37 mouse cellular contexts compared by ENCODE assay signal in genomic region chr4:97850991-97851390, GRCm38 (mm10).
DNase-seq lines count a peak whose midpoint lies in the region; ATAC-seq and TF ChIP-seq lines count a peak whose summit lies in the region.
"Had no signal": no experiment of that assay in that cellular context is flagged by ENCODE, and none has a peak within 500 bp of the region (broad histone marks: within the 10 kb centered on the region; RNA-seq: fewer than 3 reads in every experiment).

No protein-coding gene starts in this region.

- H3K27ac ChIP-seq in embryonic facial prominence, embryonic 14.5 days (replicated peaks; ENCODE audit: low read depth, low read length): peak overlapping the region; percentile 34
- H3K27ac ChIP-seq in embryonic facial prominence, embryonic 10.5 days (replicated peaks): no peak overlapping the region
- H3K27ac ChIP-seq in intestine, embryonic 14.5 days (ENCODE audit: low read depth): no peak overlapping the region
- no peak overlapping the region for H3K27ac ChIP-seq in intestine, embryonic 15.5 days
- H3K27ac ChIP-seq in stomach, embryonic 15.5 days: 0 out of 2 replicates have a peak overlapping the region, but pooled peaks have one; percentile 4
- H3K27ac ChIP-seq in stomach, postnatal 0 days (replicated peaks): no peak overlapping the region
- H3K27ac ChIP-seq in forebrain, postnatal 0 days (ENCODE audit: low read depth, low read length): no peak overlapping the region
- H3K27ac ChIP-seq: embryonic facial prominence, embryonic 12.5 days; forebrain, embryonic 12.5 days; hindbrain, embryonic 12.5 days; hindbrain, postnatal 0 days; kidney, embryonic 15.5 days; left cerebral cortex, adult 2 months; limb, embryonic 10.5 days; limb, embryonic 15.5 days; liver, embryonic 13.5 days; macrophage; midbrain, embryonic 10.5 days; midbrain, embryonic 15.5 days; neural tube, embryonic 15.5 days had no signal

- no peak overlapping the region for H3K4me3 ChIP-seq in embryonic facial prominence, embryonic 14.5 days (ENCODE audit: low read depth, low read length)
- no peak overlapping the region for H3K4me3 ChIP-seq in embryonic facial prominence, embryonic 10.5 days
- H3K4me3 ChIP-seq in intestine, embryonic 14.5 days (ENCODE audit: low read depth, low read length): no peak overlapping the region
- no peak overlapping the region for H3K4me3 ChIP-seq in intestine, embryonic 15.5 days (replicated peaks)
- H3K4me3 ChIP-seq in stomach, embryonic 15.5 days (replicated peaks): no peak overlapping the region
- no peak overlapping the region for H3K4me3 ChIP-seq in stomach, postnatal 0 days (ENCODE audit: low read depth, low read length)
- H3K4me3 ChIP-seq in forebrain, postnatal 0 days (ENCODE audit: low read depth, low read length): no peak overlapping the region
- H3K4me3 ChIP-seq: embryonic facial prominence, embryonic 12.5 days; erythroblast, embryonic 14.5 days; forebrain, embryonic 12.5 days; hindbrain, embryonic 12.5 days; kidney, embryonic 15.5 days; left cerebral cortex, adult 2 months; limb, embryonic 10.5 days; limb, embryonic 15.5 days; liver, embryonic 13.5 days; midbrain, embryonic 10.5 days; midbrain, embryonic 15.5 days; neural tube, embryonic 15.5 days had no signal

- H3K9ac ChIP-seq in embryonic facial prominence, embryonic 14.5 days (ENCODE audit: low read depth, low read length): no peak overlapping the region
- no peak overlapping the region for H3K9ac ChIP-seq in intestine, embryonic 14.5 days (ENCODE audit: low read length)
- H3K9ac ChIP-seq in intestine, embryonic 15.5 days: no peak overlapping the region
- H3K9ac ChIP-seq in stomach, embryonic 15.5 days: no peak overlapping the region
- H3K9ac ChIP-seq in stomach, postnatal 0 days (ENCODE audit: low read length): no peak overlapping the region
- no peak overlapping the region for H3K9ac ChIP-seq in forebrain, postnatal 0 days
- H3K9ac ChIP-seq: embryonic facial prominence, embryonic 12.5 days; forebrain, embryonic 12.5 days; hindbrain, embryonic 12.5 days; kidney, embryonic 15.5 days; limb, embryonic 15.5 days; liver, embryonic 13.5 days; midbrain, embryonic 15.5 days; neural tube, embryonic 15.5 days had no signal

- TF ChIP-seq CTCF in stomach, postnatal 0 days (IDR thresholded peaks at IDR 0.05; ENCODE audit: low read depth): no peak
- TF ChIP-seq CTCF in forebrain, postnatal 0 days (IDR thresholded peaks at IDR 0.05; ENCODE audit: low read depth): no peak

- no peak overlapping the region for H3K4me2 ChIP-seq in embryonic facial prominence, embryonic 14.5 days (ENCODE audit: low read depth, low read length)
- H3K4me2 ChIP-seq in intestine, embryonic 14.5 days (ENCODE audit: low read length): no peak overlapping the region
- H3K4me2 ChIP-seq in intestine, embryonic 15.5 days (replicated peaks): no peak overlapping the region
- H3K4me2 ChIP-seq in stomach, embryonic 15.5 days: no peak overlapping the region
- H3K4me2 ChIP-seq in stomach, postnatal 0 days (replicated peaks; ENCODE audit: low read depth): no peak overlapping the region
- no peak overlapping the region for H3K4me2 ChIP-seq in forebrain, postnatal 0 days (ENCODE audit: low read depth)
- H3K4me2 ChIP-seq: embryonic facial prominence, embryonic 12.5 days; forebrain, embryonic 12.5 days; hindbrain, embryonic 12.5 days; kidney, embryonic 15.5 days; limb, embryonic 15.5 days; liver, embryonic 13.5 days; midbrain, embryonic 15.5 days; neural tube, embryonic 15.5 days had no signal

- WGBS in embryonic facial prominence, embryonic 14.5 days: 79% methylated on average over 3 of the region's 3 CpGs
- WGBS in embryonic facial prominence, embryonic 10.5 days: 89% methylated on average over 3 of the region's 3 CpGs
- WGBS in intestine, embryonic 14.5 days: 76% methylated on average over 3 of the region's 3 CpGs
- WGBS in intestine, embryonic 15.5 days: 79% methylated on average over 3 of the region's 3 CpGs
- WGBS in stomach, embryonic 15.5 days: 81% methylated on average over 3 of the region's 3 CpGs
- 91% methylated on average over 3 of the region's 3 CpGs for WGBS in stomach, postnatal 0 days
- 88% methylated on average over 3 of the region's 3 CpGs for WGBS in forebrain, postnatal 0 days

- no peak for TF ChIP-seq EP300 in stomach, postnatal 0 days (optimal IDR thresholded peaks at IDR 0.05)

- no peak for ATAC-seq in embryonic facial prominence, embryonic 14.5 days (ENCODE audit: low read depth)
- no peak for ATAC-seq in intestine, embryonic 14.5 days (replicated peaks; ENCODE audit: low FRiP score, low TSS enrichment, low read depth)
- ATAC-seq in intestine, embryonic 15.5 days: no peak
- ATAC-seq in stomach, embryonic 15.5 days (ENCODE audit: insufficient read depth, low FRiP score, low read depth): no peak
- no peak for ATAC-seq in stomach, postnatal 0 days (ENCODE audit: low FRiP score, low TSS enrichment)
- no peak for ATAC-seq in forebrain, postnatal 0 days
- ATAC-seq: hindbrain, postnatal 0 days; midbrain, embryonic 15.5 days; Patski had no signal

- H3K36me3 ChIP-seq in embryonic facial prominence, embryonic 14.5 days (ENCODE audit: control insufficient read depth, insufficient read depth, low read length): 0 out of 2 replicates have a peak, but pooled peaks cover 4% of the 10 kb centered on the region
- H3K36me3 ChIP-seq in embryonic facial prominence, embryonic 10.5 days (replicated peaks): no peaks in the 10 kb centered on the region
- 0 out of 2 replicates have a peak, but pooled peaks cover 5% of the 10 kb centered on the region for H3K36me3 ChIP-seq in intestine, embryonic 14.5 days (ENCODE audit: control insufficient read depth, insufficient read depth, low read length)
- no peaks in the 10 kb centered on the region for H3K36me3 ChIP-seq in intestine, embryonic 15.5 days
- no peaks in the 10 kb centered on the region for H3K36me3 ChIP-seq in stomach, embryonic 15.5 days
- no peaks in the 10 kb centered on the region for H3K36me3 ChIP-seq in stomach, postnatal 0 days (ENCODE audit: control insufficient read depth, insufficient read depth, low read length)
- no peaks in the 10 kb centered on the region for H3K36me3 ChIP-seq in forebrain, postnatal 0 days (ENCODE audit: insufficient read depth)
- H3K36me3 ChIP-seq: forebrain, embryonic 12.5 days; hindbrain, embryonic 12.5 days; kidney, embryonic 15.5 days; limb, embryonic 10.5 days; liver, embryonic 13.5 days; midbrain, embryonic 10.5 days; midbrain, embryonic 15.5 days; neural tube, embryonic 15.5 days had no signal

- H3K4me1 ChIP-seq in embryonic facial prominence, embryonic 14.5 days (ENCODE audit: control insufficient read depth, insufficient read depth, low read length): peaks cover 25% of the 10 kb centered on the region
- H3K4me1 ChIP-seq in embryonic facial prominence, embryonic 10.5 days: peaks cover 21% of the 10 kb centered on the region
- peaks cover 15% of the 10 kb centered on the region for H3K4me1 ChIP-seq in intestine, embryonic 14.5 days (replicated peaks; ENCODE audit: control insufficient read depth, insufficient read depth, low read length)
- H3K4me1 ChIP-seq in intestine, embryonic 15.5 days (replicated peaks): 0 out of 2 replicates have a peak, but pooled peaks cover 2% of the 10 kb centered on the region
- H3K4me1 ChIP-seq in stomach, embryonic 15.5 days: 0 out of 2 replicates have a peak, but pooled peaks cover 8% of the 10 kb centered on the region
- H3K4me1 ChIP-seq in stomach, postnatal 0 days (replicated peaks; ENCODE audit: control insufficient read depth, insufficient read depth): no peaks in the 10 kb centered on the region
- no peaks in the 10 kb centered on the region for H3K4me1 ChIP-seq in forebrain, postnatal 0 days (ENCODE audit: insufficient read depth)
- H3K4me1 ChIP-seq: hindbrain, embryonic 12.5 days; kidney, embryonic 15.5 days; midbrain, embryonic 10.5 days; midbrain, embryonic 15.5 days had no signal

- intact Hi-C loops in left cerebral cortex, postnatal 10 days (cut with DNase I): no loop called here

- no peaks in the 10 kb centered on the region for H3K27me3 ChIP-seq in embryonic facial prominence, embryonic 14.5 days (replicated peaks; ENCODE audit: control insufficient read depth, insufficient read depth, low read length)
- H3K27me3 ChIP-seq in embryonic facial prominence, embryonic 10.5 days (replicated peaks; ENCODE audit: low read depth, poor library complexity, severe bottlenecking): peaks cover 7% of the 10 kb centered on the region; the same call in 1 of the 2 replicates
- no peaks in the 10 kb centered on the region for H3K27me3 ChIP-seq in intestine, embryonic 14.5 days (replicated peaks; ENCODE audit: control insufficient read depth, insufficient read depth, low read length)
- no peaks in the 10 kb centered on the region for H3K27me3 ChIP-seq in intestine, embryonic 15.5 days (replicated peaks)
- no peaks in the 10 kb centered on the region for H3K27me3 ChIP-seq in stomach, embryonic 15.5 days (replicated peaks)
- H3K27me3 ChIP-seq in stomach, postnatal 0 days (ENCODE audit: control insufficient read depth, insufficient read depth, low read length): no peaks in the 10 kb centered on the region
- no peaks in the 10 kb centered on the region for H3K27me3 ChIP-seq in forebrain, postnatal 0 days (ENCODE audit: insufficient read depth, low read length)
- H3K27me3 ChIP-seq: CH12.LX; embryonic facial prominence, embryonic 12.5 days; hindbrain, embryonic 12.5 days; limb, embryonic 15.5 days; liver, embryonic 13.5 days; neural tube, embryonic 15.5 days; Patski had no signal

- no peaks in the 10 kb centered on the region for H3K9me3 ChIP-seq in embryonic facial prominence, embryonic 14.5 days (ENCODE audit: control insufficient read depth, low read length)
- no peaks in the 10 kb centered on the region for H3K9me3 ChIP-seq in embryonic facial prominence, embryonic 10.5 days
- H3K9me3 ChIP-seq in intestine, embryonic 14.5 days (ENCODE audit: control insufficient read depth, low read length): no peaks in the 10 kb centered on the region
- no peaks in the 10 kb centered on the region for H3K9me3 ChIP-seq in intestine, embryonic 15.5 days
- no peaks in the 10 kb centered on the region for H3K9me3 ChIP-seq in stomach, embryonic 15.5 days
- H3K9me3 ChIP-seq in stomach, postnatal 0 days (ENCODE audit: control insufficient read depth, low read length): no peaks in the 10 kb centered on the region
- no peaks in the 10 kb centered on the region for H3K9me3 ChIP-seq in forebrain, postnatal 0 days (ENCODE audit: low read length)
- H3K9me3 ChIP-seq: embryonic facial prominence, embryonic 12.5 days; forebrain, embryonic 12.5 days; hindbrain, embryonic 12.5 days; kidney, embryonic 15.5 days; limb, embryonic 10.5 days; limb, embryonic 15.5 days; liver, embryonic 13.5 days; midbrain, embryonic 10.5 days; midbrain, embryonic 15.5 days; neural tube, embryonic 15.5 days had no signal

- no peak for DNase-seq in embryonic facial prominence, embryonic 14.5 days (ENCODE audit: low spot score)
- no peak for DNase-seq in embryonic facial prominence, embryonic 10.5 days (ENCODE audit: low spot score)
- DNase-seq in intestine, embryonic 14.5 days (ENCODE audit: low spot score): peak; percentile 45
- no peak for DNase-seq in stomach, postnatal 0 days (ENCODE audit: low spot score)
- no peak for DNase-seq in forebrain, postnatal 0 days
- no peak for DNase-seq in left cerebral cortex, postnatal 10 days (ENCODE audit: extremely low spot score in 1 of 2, low spot score in 2 of 2)
- DNase-seq: adrenal gland, postnatal 10 days; cerebellum, adult 8-10 months; cerebellum, postnatal 25 days; gastrocnemius, postnatal 25 days; heart, adult 18-20 months; heart, postnatal 36 days; kidney, adult 18-20 months; kidney, postnatal 25 days; liver, embryonic 13.5 days; lung, adult 2 months; retina, postnatal 1 day; right cerebral cortex, postnatal 14 days; thymus, adult 18-20 months; thymus, postnatal 25 days had no signal

Comparison
In these comparisons a context has a peak if more than half of its experiments do, and no peak if none do; other contexts are left out.
1. H3K27ac ChIP-seq: peak in embryonic facial prominence, embryonic 14.5 days (single experiment) and stomach, embryonic 15.5 days (single experiment); none in embryonic facial prominence, embryonic 10.5 days (single experiment), intestine, embryonic 14.5 days (single experiment), intestine, embryonic 15.5 days (single experiment), stomach, postnatal 0 days (single experiment) and forebrain, postnatal 0 days (single experiment).